Mouse (Mus musculus): ENCODE data around the gene Spag8.
A peak's percentile ranks its signal among the peaks of the same experiment; 100 is the strongest.

- no peak for TF ChIP-seq USF1 (IDR thresholded peaks at IDR 0.05; ENCODE audit: low read depth)
- peak; percentile 81 for TF ChIP-seq POLR2A (IDR thresholded peaks at IDR 0.05; ENCODE audit: insufficient read length, low read depth)
- no peak for TF ChIP-seq MYOG (IDR thresholded peaks at IDR 0.05; ENCODE audit: control insufficient read depth in 1 of 3, insufficient read depth in 1 of 3, insufficient read length in 2 of 3, low read depth in 2 of 3)
Observed at GRCm38 (mm10) chr4:43631046-43631955, 22.1 kb downstream of the Spag8 start, which contains the start of gene Npr2.
